Mouse (Mus musculus) hindbrain, embryonic 15.5 days (tissue): ENCODE data around the gene Kel. TPM values are rescaled to one million over a fixed set of nuclear protein-coding genes. Genes with fewer than 3 reads are reported as not detected.

Experiments
- ATAC-seq: fragments of 200-750 bp; cut with Nextera tagmentation; 2 replicates; pipeline ENCODE4 v1.8.0; 2017; ENCODE audit warnings: low read depth, moderate number of reproducible peaks, moderate TSS enrichment; ENCODE audit not compliant: low FRiP score
- H3K27ac ChIP-seq: fragments of 300-500 bp; sonication (generic); replicated peaks from 2 replicates; pipeline ENCODE4 v1.5.1; 2015; ENCODE audit warnings: mild to moderate bottlenecking, inconsistent platforms
- H3K27me3 ChIP-seq: fragments of 300-500 bp; sonication (generic); 2 replicates; pipeline ENCODE4 v1.6.1; 2015; ENCODE audit warnings: control low read depth, inconsistent platforms
- H3K36me3 ChIP-seq: fragments of 300-500 bp; sonication (generic); 2 replicates; pipeline ENCODE4 v1.6.1; 2015; ENCODE audit warnings: control low read depth, inconsistent platforms
- H3K4me1 ChIP-seq: fragments of 300-500 bp; sonication (generic); replicated peaks from 2 replicates; pipeline ENCODE4 v1.6.1; 2015; ENCODE audit warnings: control low read depth, inconsistent platforms
- H3K4me2 ChIP-seq: fragments of 300-500 bp; sonication (generic); 2 replicates; pipeline ENCODE4 v1.6.1; 2015; ENCODE audit warnings: moderate library complexity, mild to moderate bottlenecking, inconsistent platforms
- H3K4me3 ChIP-seq: fragments of 300-500 bp; sonication (generic); 2 replicates; pipeline ENCODE4 v1.5.1; 2015; ENCODE audit warnings: mild to moderate bottlenecking, inconsistent platforms
- H3K9ac ChIP-seq: fragments of 300-500 bp; sonication (generic); 2 replicates; pipeline ENCODE4 v1.6.1; 2015; ENCODE audit warnings: inconsistent platforms
- H3K9me3 ChIP-seq: fragments of 300-500 bp; sonication (generic); 2 replicates; pipeline ENCODE4 v1.6.1; 2016; ENCODE audit warnings: control low read depth, inconsistent platforms
- WGBS: fragments of 180-500 bp; shearing (Covaris S2); methylation state at CpG from one replicate; pipeline ENCODE4 v1.1.7; 2015; 5-methylcytosine and 5-hydroxymethylcytosine counted together
- polyA plus RNA-seq: library from polyadenylated mRNA; unstranded; fragments of >200 nt; fragmentation: Nextera tagmentation; extraction: Ambion mirVana; gene quantifications from 2 replicates; pipeline ENCODE4 v1.2.1, GENCODE M21; 2015

The Kel gene
- 0.22 and 0.78 TPM in 2 replicates for polyA plus RNA-seq

GRCm38 (mm10) chr6:41704123-41704522 is at the start of gene Kel:
TSS of gene Kel (minus strand) at chr6:41704339.
- Histone ChIP-seq H3K4me1 (no peaks in the 10 kb centered on the region), H3K27ac (no peak within 1 kb of the TSS), H3K9ac (no peak within 1 kb of the TSS), H3K9me3 (no peaks in the 10 kb centered on the region), H3K4me2 (no peak within 1 kb of the TSS), H3K4me3 (no peak within 1 kb of the TSS), H3K27me3 (no peaks in the 10 kb centered on the region), H3K36me3 (no peaks in the 10 kb centered on the region)
- ATAC-seq: no peak
- 45% methylated on average over 1 of the region's 1 CpGs for WGBS

GRCm38 (mm10) chr6:41744664-41745392 is 40.7 kb upstream of the Kel start:
- Histone ChIP-seq H3K4me2 (no peak overlapping the region), H3K4me3 (no peak overlapping the region), H3K9ac (no peak overlapping the region), H3K4me1 (no peaks in the 10 kb centered on the region), H3K27me3 (no peaks in the 10 kb centered on the region), H3K36me3 (no peaks in the 10 kb centered on the region), H3K9me3 (no peaks in the 10 kb centered on the region), H3K27ac (no peak overlapping the region)
- 83% methylated on average over 5 of the region's 5 CpGs for WGBS
- ATAC-seq: no peak

DNA sequence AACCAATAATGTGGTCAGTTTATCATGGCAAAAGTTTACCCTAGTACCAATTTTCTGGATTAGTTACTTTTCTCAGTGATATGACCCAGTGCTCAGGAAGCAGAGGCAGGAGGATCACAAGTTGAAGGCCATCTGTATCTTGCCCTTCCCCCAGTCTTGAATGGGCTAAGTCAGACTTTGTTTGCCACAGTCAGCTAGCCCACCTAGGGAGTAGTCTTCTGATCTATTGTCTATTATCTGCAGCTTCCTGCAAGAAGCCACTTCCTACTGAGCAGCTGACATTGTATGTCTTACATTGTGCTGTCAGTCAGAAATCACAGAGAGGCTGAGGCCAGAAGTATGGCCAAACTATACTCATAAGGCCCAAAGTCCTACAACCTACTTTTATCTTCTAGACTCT is 37.0 kb upstream of the Kel start:
- ATAC-seq: no peak
- Histone ChIP-seq H3K9me3 (no peaks in the 10 kb centered on the region), H3K27me3 (no peaks in the 10 kb centered on the region), H3K9ac (no peak overlapping the region), H3K4me1 (no peaks in the 10 kb centered on the region), H3K36me3 (no peaks in the 10 kb centered on the region), H3K4me2 (no peak overlapping the region), H3K27ac (no peak overlapping the region), H3K4me3 (no peak overlapping the region)

- 92% methylated on average over 5 of the region's 5 CpGs for WGBS
- ATAC-seq: no peak
These were observed 30.8 kb upstream of the Kel start for GRCm38 (mm10) chr6:41734719-41735470.

DNA sequence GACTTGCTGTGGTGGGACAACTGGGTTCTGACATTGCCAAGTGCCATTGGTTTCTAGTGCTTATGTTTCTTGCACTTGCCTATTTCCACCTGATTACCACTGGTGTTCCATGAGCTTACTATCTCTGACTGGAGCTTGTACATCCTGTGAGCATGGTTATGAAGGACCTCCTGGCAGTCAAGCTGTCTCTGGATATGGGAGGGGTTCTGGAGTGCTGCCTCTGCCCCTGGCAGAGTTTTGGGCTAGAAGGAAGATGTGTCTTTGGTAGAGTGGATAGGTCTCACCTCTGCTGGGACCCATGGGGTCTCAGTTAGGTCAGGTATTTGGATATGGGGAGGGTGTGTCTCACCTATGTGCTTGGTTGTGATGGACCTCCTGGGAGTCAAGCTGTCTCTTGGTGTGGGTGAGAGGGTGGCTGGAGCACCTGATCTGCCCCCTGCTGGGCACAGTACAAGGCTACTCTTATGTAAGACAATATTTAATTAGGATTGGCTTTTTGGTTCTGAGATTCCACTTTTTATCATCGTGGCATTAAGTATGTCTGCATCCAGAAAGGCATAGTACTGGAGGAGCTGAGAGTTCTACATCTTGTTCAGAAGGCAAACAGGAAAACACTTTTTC is 24.0 kb upstream of the Kel start:
- Histone ChIP-seq H3K27ac (no peak overlapping the region), H3K4me2 (no peak overlapping the region), H3K9ac (no peak overlapping the region), H3K9me3 (no peaks in the 10 kb centered on the region), H3K36me3 (no peaks in the 10 kb centered on the region), H3K4me3 (no peak overlapping the region), H3K4me1 (no peaks in the 10 kb centered on the region), H3K27me3 (no peaks in the 10 kb centered on the region)
- 78% methylated on average over 1 of the region's 1 CpGs for WGBS
- no peak for ATAC-seq

More at GRCm38 (mm10) chr6:41734719-41735470, 30.8 kb upstream of the Kel start:
- Histone ChIP-seq H3K36me3 (no peaks in the 10 kb centered on the region), H3K4me3 (no peak overlapping the region), H3K9ac (no peak overlapping the region), H3K27ac (no peak overlapping the region), H3K27me3 (no peaks in the 10 kb centered on the region), H3K4me1 (no peaks in the 10 kb centered on the region), H3K4me2 (no peak overlapping the region), H3K9me3 (no peaks in the 10 kb centered on the region)

DNA sequence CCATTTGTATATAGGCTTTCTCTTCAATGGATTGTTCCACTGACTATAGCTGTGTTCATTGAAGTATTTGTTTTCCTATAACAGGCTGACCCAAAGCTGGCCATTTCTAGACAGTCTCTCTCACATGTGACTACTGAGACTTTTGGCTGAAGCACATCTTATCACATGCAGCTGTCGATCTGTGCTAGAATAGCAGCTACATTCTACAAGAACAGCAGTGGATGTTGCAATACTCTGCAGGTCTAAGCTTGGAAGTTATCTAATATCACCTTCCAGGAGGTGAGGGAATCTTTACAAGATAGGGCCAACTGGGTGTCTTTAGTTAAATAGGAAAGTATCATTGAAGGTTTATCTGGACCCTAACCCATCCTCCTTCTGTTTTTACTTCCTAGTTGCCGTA is 17.3 kb upstream of the Kel start:
- Histone ChIP-seq H3K27ac (no peak overlapping the region), H3K36me3 (no peaks in the 10 kb centered on the region), H3K9ac (no peak overlapping the region), H3K4me1 (no peaks in the 10 kb centered on the region), H3K4me2 (no peak overlapping the region), H3K4me3 (no peak overlapping the region), H3K27me3 (no peaks in the 10 kb centered on the region), H3K9me3 (no peaks in the 10 kb centered on the region)
- 93% methylated on average over 2 of the region's 2 CpGs for WGBS
- ATAC-seq: no peak

DNA sequence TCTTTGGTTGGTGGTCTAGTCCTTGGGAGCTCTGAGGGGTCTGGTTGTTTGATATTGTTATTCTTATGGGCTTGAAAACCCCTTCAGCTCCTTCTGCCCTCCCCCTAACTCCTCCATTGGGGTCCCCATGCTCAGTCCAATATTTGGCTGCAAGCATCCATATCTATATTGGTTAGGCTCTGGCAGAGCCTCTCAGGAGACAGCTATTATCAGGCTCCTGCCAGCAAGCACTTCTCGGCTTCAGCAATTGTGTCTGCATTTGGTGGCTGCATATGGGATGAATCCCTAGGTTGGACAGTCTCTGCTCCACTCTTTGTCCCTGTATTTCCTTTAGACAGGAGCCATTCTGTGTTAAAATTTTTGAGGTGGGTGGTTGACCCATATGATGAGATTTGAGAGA is 6.1 kb upstream of the Kel start:
- 88% methylated on average over 1 of the region's 1 CpGs for WGBS
- no peak overlapping the region for H3K4me2 ChIP-seq
- H3K4me1 ChIP-seq: no peaks in the 10 kb centered on the region
- H3K4me3 ChIP-seq: no peak overlapping the region
- no peak overlapping the region for H3K27ac ChIP-seq
- no peak for ATAC-seq
- H3K36me3 ChIP-seq: no peaks in the 10 kb centered on the region
- H3K9me3 ChIP-seq: no peaks in the 10 kb centered on the region
- H3K9ac ChIP-seq: no peak overlapping the region
- no peaks in the 10 kb centered on the region for H3K27me3 ChIP-seq

DNA sequence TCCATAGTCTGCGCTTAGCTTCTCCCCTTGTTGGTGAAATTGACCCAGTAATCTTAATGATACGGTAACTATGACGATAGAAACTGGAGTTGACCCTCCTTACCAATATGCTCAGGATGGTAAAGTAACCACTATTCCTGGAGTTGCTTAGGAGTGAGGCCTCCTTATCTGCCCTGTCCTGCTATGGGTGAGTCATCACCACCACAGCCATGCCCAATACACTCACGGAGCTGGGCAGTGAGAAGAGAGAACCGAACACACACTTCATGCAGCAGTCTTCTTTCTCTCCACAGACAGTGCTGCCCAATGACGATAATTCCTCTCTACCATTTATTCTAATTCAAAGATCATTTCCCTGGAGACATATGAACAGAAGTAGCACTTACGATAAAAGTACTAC is 2.1 kb upstream of the Kel start:
- H3K27me3 ChIP-seq: no peaks in the 10 kb centered on the region
- WGBS: 91% methylated on average over 7 of the region's 7 CpGs
- no peak for ATAC-seq
- no peak overlapping the region for H3K27ac ChIP-seq
- H3K9me3 ChIP-seq: no peaks in the 10 kb centered on the region
- no peak overlapping the region for H3K4me2 ChIP-seq
- no peaks in the 10 kb centered on the region for H3K4me1 ChIP-seq
- H3K36me3 ChIP-seq: no peaks in the 10 kb centered on the region
- no peak overlapping the region for H3K4me3 ChIP-seq
- no peak overlapping the region for H3K9ac ChIP-seq

DNA sequence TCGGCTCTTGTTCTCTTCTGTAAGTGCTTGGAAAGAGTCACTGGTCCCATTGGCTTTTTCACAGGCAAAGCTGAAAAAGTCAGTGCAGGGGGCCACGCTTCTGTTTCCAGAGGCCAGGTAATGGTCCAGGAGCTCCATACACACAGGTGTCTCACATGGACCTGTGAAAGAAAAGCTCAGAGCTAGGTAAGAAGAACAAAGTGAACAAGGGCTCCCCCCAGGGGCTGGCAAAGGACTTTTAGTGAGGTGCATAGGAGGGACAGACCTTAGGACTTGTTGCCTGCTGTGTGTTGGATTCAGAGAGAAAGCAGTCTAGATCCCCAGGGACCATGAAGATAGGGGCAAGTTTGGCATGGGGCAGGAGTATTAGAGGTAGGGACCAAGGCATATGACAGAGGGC is 1.2 kb downstream of the Kel start:
- Histone ChIP-seq H3K4me3 (no peak overlapping the region), H3K9me3 (no peaks in the 10 kb centered on the region), H3K27me3 (no peaks in the 10 kb centered on the region), H3K4me1 (no peaks in the 10 kb centered on the region), H3K36me3 (no peaks in the 10 kb centered on the region), H3K4me2 (no peak overlapping the region), H3K27ac (no peak overlapping the region), H3K9ac (no peak overlapping the region)
- 76% methylated on average over 2 of the region's 2 CpGs for WGBS
- no peak for ATAC-seq

DNA sequence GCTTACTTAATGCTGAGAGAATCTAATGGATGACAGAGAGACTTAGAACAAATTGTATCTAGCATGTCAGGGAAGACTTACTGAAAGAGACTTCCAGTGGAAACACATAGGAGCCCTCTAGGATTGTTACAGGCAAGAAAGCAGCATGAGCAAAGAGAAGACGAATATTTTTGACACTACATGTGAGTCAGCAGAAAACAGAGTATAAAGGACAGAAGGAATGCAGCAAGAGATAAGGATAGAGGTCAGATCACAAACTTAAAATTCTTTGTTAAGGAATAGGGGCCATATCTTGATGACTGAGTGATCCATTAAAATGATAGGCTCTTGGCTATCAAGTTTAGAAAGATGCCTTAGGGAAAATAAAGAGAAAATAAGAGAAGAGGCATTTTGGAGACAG is 2.9 kb downstream of the Kel start:
- WGBS: 88% methylated on average over 1 of the region's 1 CpGs
- Histone ChIP-seq H3K9ac (no peak overlapping the region), H3K9me3 (no peaks in the 10 kb centered on the region), H3K4me1 (no peaks in the 10 kb centered on the region), H3K27me3 (no peaks in the 10 kb centered on the region), H3K4me2 (no peak overlapping the region), H3K27ac (no peak overlapping the region), H3K36me3 (no peaks in the 10 kb centered on the region), H3K4me3 (no peak overlapping the region)
- ATAC-seq: no peak

- Histone ChIP-seq H3K27me3 (no peaks in the 10 kb centered on the region), H3K9me3 (no peaks in the 10 kb centered on the region), H3K9ac (no peak overlapping the region), H3K4me1 (no peaks in the 10 kb centered on the region), H3K36me3 (no peaks in the 10 kb centered on the region), H3K27ac (no peak overlapping the region), H3K4me3 (no peak overlapping the region), H3K4me2 (no peak overlapping the region)
- 89% methylated on average over 1 of the region's 1 CpGs for WGBS
- no peak for ATAC-seq
These were observed 9.7 kb downstream of the Kel start for GRCm38 (mm10) chr6:41694407-41694806.

GRCm38 (mm10) chr6:41692200-41692599 is 11.9 kb downstream of the Kel start:
- Histone ChIP-seq H3K4me3 (no peak overlapping the region), H3K9ac (no peak overlapping the region), H3K27me3 (no peaks in the 10 kb centered on the region), H3K4me1 (no peaks in the 10 kb centered on the region), H3K36me3 (no peaks in the 10 kb centered on the region), H3K9me3 (no peaks in the 10 kb centered on the region), H3K4me2 (no peak overlapping the region), H3K27ac (no peak overlapping the region)
- no peak for ATAC-seq
